Mouse (Mus musculus) hindbrain, embryonic 11.5 days (tissue): ENCODE results near the gene Ptprq. TPM values are rescaled to one million over a fixed set of nuclear protein-coding genes. Genes with fewer than 3 reads are reported as not detected.

ENCODE experiments used
- ATAC-seq: fragments of 200-750 bp; cut with Nextera tagmentation; 2 replicates; pipeline ENCODE4 v1.8.0; 2017; ENCODE audit warnings: mild to moderate bottlenecking, moderate TSS enrichment, moderate library complexity; ENCODE audit not compliant: low FRiP score
- DNase-seq: peaks from one replicate; pipeline ENCODE4 v3.0.0-alpha.2; 2015; ENCODE audit warnings: low spot score
- H3K27ac ChIP-seq: fragments of 300-500 bp; sonication (generic); 2 replicates; pipeline ENCODE4 v1.5.1; 2014; ENCODE audit warnings: mild to moderate bottlenecking, low read depth, low read length
- H3K27me3 ChIP-seq: fragments of 300-500 bp; sonication (generic); 2 replicates; pipeline ENCODE4 v1.6.1; 2014; ENCODE audit warnings: mild to moderate bottlenecking, low read length, moderate library complexity, mixed read lengths; ENCODE audit not compliant: control insufficient read depth, insufficient read depth
- H3K36me3 ChIP-seq: fragments of 300-500 bp; sonication (generic); 2 replicates; pipeline ENCODE4 v1.6.1; 2014; ENCODE audit warnings: mild to moderate bottlenecking, low read length, moderate library complexity, mixed read lengths; ENCODE audit not compliant: control insufficient read depth, insufficient read depth
- H3K4me1 ChIP-seq: fragments of 300-500 bp; sonication (generic); replicated peaks from 2 replicates; pipeline ENCODE4 v1.6.1; 2014; ENCODE audit warnings: low read length, mixed read lengths; ENCODE audit not compliant: control insufficient read depth, insufficient read depth
- H3K4me2 ChIP-seq: fragments of 300-500 bp; sonication (generic); replicated peaks from 2 replicates; pipeline ENCODE4 v1.6.1; 2014; ENCODE audit warnings: mild to moderate bottlenecking, low read depth, low read length
- H3K4me3 ChIP-seq: fragments of 300-500 bp; sonication (generic); 2 replicates; pipeline ENCODE4 v1.5.1; 2014; ENCODE audit warnings: low read depth, low read length
- H3K9ac ChIP-seq: fragments of 300-500 bp; sonication (generic); 2 replicates; pipeline ENCODE4 v1.6.1; 2014; ENCODE audit warnings: low read depth, low read length
- H3K9me3 ChIP-seq: fragments of 300-500 bp; sonication (generic); 2 replicates; pipeline ENCODE4 v1.6.1; 2016; ENCODE audit warnings: low read length; ENCODE audit not compliant: control insufficient read depth
- WGBS: fragments of 180-500 bp; shearing (Covaris S2); extraction: QIAGEN DNeasy Blood & Tissue Kit; methylation state at CpG from one replicate; pipeline ENCODE4 v1.1.7; 2014; 5-methylcytosine and 5-hydroxymethylcytosine counted together
- polyA plus RNA-seq: library from polyadenylated mRNA; unstranded; fragments of >200 nt; fragmentation: Nextera tagmentation; extraction: Ambion mirVana; gene quantifications from 2 replicates; pipeline ENCODE4 v1.2.1, GENCODE M21; 2014

Ptprq gene
- polyA plus RNA-seq, 1 experiment from 2014 or later = 0.03 TPM

DNA sequence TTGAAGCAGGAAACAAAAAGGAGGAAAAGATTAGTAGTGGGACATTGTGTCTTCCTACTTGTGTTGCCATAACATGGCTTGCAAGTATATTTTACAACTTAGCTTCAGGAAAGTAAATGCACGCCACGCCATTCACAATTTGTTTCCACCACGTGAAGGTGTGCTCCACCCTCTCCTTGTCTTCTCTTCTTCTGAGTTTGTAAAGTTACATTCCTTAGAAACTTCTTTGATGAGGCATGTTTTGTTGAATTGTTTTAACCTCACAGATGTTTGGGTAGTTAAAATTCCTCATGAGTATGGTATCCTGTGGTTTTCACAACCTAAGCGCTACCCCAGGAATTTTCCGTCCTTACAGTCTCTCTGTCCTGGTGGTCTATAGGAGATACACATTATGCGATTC lies 118.5 kb downstream of the Ptprq start:
- ATAC-seq = no peak
- Histone ChIP-seq H3K9me3 (no peaks in the 10 kb centered on the region), H3K36me3 (no peaks in the 10 kb centered on the region), H3K4me1 (no peaks in the 10 kb centered on the region), H3K27ac (no peak overlapping the region), H3K4me3 (no peak overlapping the region), H3K27me3 (no peaks in the 10 kb centered on the region), H3K9ac (no peak overlapping the region), H3K4me2 (no peak overlapping the region)
- 85% methylated on average over 6 of the region's 6 CpGs for WGBS
- DNase-seq = no peak

DNA sequence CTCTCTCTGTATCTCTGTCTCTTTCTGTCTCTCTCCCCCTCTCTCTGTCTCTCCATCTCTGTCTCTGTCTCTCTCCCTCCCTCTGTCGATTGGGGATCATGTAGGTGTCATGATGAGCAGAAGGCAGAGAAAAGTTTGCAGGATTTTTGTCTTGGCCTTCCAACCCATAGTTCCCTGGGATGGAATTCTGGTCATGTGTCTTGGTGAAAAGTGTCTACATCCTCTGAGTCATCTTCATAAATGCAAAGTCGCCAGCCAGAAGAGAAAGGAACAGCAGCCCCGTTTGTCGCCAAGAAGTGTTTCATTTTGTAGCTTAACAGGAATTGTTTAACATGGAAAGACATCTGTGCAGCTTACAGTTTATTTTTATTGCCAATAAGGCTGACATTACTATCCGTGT lies 136.5 kb downstream of the Ptprq start:
- 82% methylated on average over 5 of the region's 5 CpGs for WGBS
- no peak overlapping the region for H3K4me3 ChIP-seq
- H3K27me3 ChIP-seq = no peaks in the 10 kb centered on the region
- H3K36me3 ChIP-seq = no peaks in the 10 kb centered on the region
- ATAC-seq (no peak), DNase-seq (no peak)
- no peak overlapping the region for H3K4me2 ChIP-seq
- H3K9ac ChIP-seq = no peak overlapping the region
- no peak overlapping the region for H3K27ac ChIP-seq
- H3K4me1 ChIP-seq = no peaks in the 10 kb centered on the region
- no peaks in the 10 kb centered on the region for H3K9me3 ChIP-seq

DNA sequence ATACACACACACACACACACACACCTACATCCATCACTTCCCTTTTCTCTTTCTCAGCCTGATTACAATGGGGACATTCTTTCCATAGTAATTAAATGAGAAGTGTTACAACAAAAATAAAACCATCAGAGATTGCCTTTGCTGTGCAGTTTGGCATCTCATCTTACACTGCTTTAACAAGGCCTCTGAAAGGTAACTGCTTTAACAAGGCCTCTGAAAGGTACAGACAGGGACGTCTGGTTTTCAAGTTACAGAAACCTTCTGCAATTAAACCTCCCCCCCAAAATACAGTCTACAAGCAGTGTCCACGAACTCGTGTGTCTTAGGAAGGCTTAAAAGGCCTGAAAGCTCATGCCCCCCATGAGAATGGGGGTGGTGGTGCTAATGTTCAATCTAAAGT lies 150.8 kb downstream of the Ptprq start:
- ATAC-seq = no peak
- 55% methylated on average over 3 of the region's 3 CpGs for WGBS

DNA sequence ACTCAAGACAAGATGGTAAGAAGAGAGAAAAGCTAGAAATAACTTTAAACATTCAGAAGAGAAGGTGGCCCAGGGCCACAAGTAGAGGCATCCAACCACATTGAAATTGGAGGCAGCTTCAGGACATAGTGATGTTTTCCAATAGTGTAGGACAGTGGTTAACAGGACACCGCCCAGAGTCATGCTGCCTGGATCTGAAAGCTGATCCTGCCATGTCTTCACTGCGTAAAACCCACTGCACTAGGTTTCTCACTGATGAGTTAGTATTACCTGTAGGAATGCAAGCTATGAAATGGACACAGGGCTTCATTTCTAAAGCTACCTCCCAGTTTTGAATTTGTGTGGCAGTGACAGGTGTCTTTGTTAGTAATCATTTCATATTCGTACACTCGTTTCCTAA lies 151.6 kb downstream of the Ptprq start:
- no peaks in the 10 kb centered on the region for H3K27me3 ChIP-seq
- DNase-seq = no peak
- 90% methylated on average over 4 of the region's 4 CpGs for WGBS

More for the DNA sequence above, 150.8 kb downstream of the Ptprq start:
- H3K4me1 ChIP-seq = no peaks in the 10 kb centered on the region
- H3K36me3 ChIP-seq = no peaks in the 10 kb centered on the region
- H3K4me2 ChIP-seq = no peak overlapping the region
- H3K9ac ChIP-seq = no peak overlapping the region
- no peaks in the 10 kb centered on the region for H3K9me3 ChIP-seq
- no peak for DNase-seq
- H3K27me3 ChIP-seq = no peaks in the 10 kb centered on the region
- H3K4me3 ChIP-seq = no peak overlapping the region
- no peak overlapping the region for H3K27ac ChIP-seq

DNA sequence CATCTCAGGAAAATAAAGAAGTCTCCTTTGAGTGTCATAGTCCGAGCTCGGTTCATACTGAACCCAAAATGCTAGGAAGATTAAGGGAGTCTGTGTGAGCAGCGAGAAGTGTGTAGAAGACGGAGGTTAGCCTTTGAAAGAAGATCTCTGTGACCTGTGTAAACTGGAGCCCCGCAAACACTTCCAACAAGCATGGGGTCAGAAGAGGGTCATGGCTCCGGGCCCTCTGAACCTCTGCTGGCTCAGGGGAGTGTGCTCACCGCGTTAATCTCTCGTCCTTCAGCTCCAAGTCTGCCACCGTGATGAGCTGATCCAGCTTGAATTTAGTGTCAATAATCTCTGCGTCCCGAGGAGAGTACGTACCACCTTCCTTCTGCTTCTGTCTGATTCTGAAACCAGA lies 157.0 kb downstream of the Ptprq start:
- peak; percentile 43; the same call in 1 of the 2 replicates for ATAC-seq
- 27% methylated on average over 13 of the region's 13 CpGs for WGBS
- no peak for DNase-seq
- H3K27ac ChIP-seq = no peak overlapping the region
- H3K27me3 ChIP-seq = no peaks in the 10 kb centered on the region
- H3K4me2 ChIP-seq = no peak overlapping the region
- H3K36me3 ChIP-seq = no peaks in the 10 kb centered on the region
- no peak overlapping the region for H3K9ac ChIP-seq
- H3K9me3 ChIP-seq = no peaks in the 10 kb centered on the region
- no peak overlapping the region for H3K4me3 ChIP-seq
- H3K4me1 ChIP-seq = no peaks in the 10 kb centered on the region

More for the DNA sequence above, 151.6 kb downstream of the Ptprq start:
- H3K36me3 ChIP-seq = no peaks in the 10 kb centered on the region
- ATAC-seq = no peak
- no peak overlapping the region for H3K27ac ChIP-seq
- no peaks in the 10 kb centered on the region for H3K9me3 ChIP-seq
- no peak overlapping the region for H3K4me2 ChIP-seq
- H3K4me1 ChIP-seq = no peaks in the 10 kb centered on the region
- no peak overlapping the region for H3K9ac ChIP-seq
- no peak overlapping the region for H3K4me3 ChIP-seq

DNA sequence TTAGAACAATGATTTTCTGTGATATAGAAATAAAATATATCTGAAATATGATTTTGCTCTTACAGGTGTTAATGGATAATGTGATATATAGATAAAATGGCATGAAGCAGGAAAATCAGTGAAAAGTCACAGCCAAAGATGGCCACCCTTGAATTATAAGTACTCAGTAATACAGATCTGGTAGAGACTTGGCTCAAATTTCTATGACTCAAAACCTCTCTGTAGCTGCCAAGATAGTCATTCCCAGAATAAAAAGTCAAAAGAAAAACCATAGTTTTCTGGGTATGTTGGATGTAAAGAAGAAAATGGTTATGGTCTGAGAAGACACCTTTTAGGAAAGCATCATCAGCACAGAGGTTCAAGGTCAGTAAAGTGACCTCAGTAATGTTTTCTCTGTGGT lies 159.0 kb downstream of the Ptprq start:
- H3K9me3 ChIP-seq = no peaks in the 10 kb centered on the region
- H3K4me1 ChIP-seq = no peaks in the 10 kb centered on the region
- H3K27ac ChIP-seq = no peak overlapping the region
- H3K36me3 ChIP-seq = no peaks in the 10 kb centered on the region
- no peak overlapping the region for H3K4me3 ChIP-seq
- H3K9ac ChIP-seq = no peak overlapping the region
- no peaks in the 10 kb centered on the region for H3K27me3 ChIP-seq
- ATAC-seq = no peak
- H3K4me2 ChIP-seq = no peak overlapping the region
- no peak for DNase-seq

DNA sequence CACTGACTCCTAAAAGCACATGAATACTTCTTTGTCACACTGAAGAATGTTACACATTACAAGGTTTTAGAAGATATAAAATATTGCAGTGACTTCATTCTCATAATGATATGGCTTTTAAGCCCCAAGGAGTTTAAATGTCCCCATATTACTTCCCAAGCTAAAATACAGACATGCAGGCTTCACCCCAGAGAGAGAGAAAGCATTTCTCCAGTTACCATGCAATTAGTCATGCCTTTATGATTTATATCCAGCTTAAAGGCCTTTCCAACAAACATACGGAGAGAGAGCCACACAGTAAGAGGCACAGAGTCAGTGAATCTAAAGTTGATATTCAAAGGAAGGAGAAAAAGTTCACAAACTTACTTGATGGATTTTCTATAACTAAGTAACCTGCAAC lies 176.8 kb downstream of the Ptprq start:
- 34% methylated on average over 1 of the region's 1 CpGs for WGBS
- no peaks in the 10 kb centered on the region for H3K4me1 ChIP-seq
- H3K4me2 ChIP-seq = no peak overlapping the region
- no peaks in the 10 kb centered on the region for H3K36me3 ChIP-seq
- ATAC-seq = no peak
- no peak overlapping the region for H3K4me3 ChIP-seq
- H3K9me3 ChIP-seq = no peaks in the 10 kb centered on the region
- H3K9ac ChIP-seq = no peak overlapping the region
- H3K27ac ChIP-seq = no peak overlapping the region
- no peak for DNase-seq
- no peaks in the 10 kb centered on the region for H3K27me3 ChIP-seq

DNA sequence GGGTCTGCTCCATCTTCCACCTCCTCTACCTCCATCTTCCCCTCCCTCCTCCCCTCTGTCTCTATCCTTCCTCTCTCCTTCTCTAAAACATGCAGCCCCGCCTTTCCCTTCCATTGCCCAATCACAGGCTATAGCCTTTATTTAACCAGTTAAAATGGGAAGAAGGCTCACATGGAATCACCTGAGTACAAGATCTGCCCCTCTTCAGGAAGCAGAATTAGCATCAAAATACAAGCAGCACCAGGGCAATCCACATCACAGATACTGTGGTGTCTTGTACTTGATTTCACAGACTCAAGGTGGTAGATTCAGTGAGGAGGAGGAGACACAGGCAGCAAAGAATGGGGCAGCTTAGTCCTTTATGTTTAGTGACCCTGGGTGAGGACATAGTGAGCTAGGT lies 191.1 kb downstream of the Ptprq start:
- 90% methylated on average over 1 of the region's 1 CpGs for WGBS
- Histone ChIP-seq H3K4me3 (no peak overlapping the region), H3K36me3 (no peaks in the 10 kb centered on the region), H3K9me3 (no peaks in the 10 kb centered on the region), H3K27me3 (no peaks in the 10 kb centered on the region), H3K9ac (no peak overlapping the region), H3K4me2 (no peak overlapping the region), H3K27ac (no peak overlapping the region), H3K4me1 (no peaks in the 10 kb centered on the region)
- ATAC-seq (no peak), DNase-seq (no peak)

DNA sequence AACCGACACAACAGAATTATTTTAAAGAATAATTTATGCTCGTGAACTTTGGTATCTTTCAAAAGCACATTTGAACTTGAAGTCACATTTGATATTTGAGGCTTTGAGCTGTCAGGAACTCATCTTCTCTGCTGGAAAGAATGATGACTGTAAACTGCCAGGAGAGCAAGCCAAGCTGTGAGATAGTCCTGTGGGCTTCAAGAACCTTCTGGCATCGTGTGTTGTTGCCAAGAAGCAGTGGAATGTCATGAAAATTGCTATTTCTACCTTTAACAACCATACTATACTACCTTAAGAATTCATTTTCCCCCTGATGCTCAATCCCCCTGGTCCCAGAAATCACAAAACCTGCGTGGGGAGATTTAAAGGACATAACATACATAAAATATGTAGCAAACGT lies 200.6 kb downstream of the Ptprq start:
- no peaks in the 10 kb centered on the region for H3K36me3 ChIP-seq
- WGBS = 87% methylated on average over 5 of the region's 5 CpGs
- DNase-seq = no peak

More for the DNA sequence above, 200.6 kb downstream of the Ptprq start:
- no peak overlapping the region for H3K27ac ChIP-seq
- H3K4me2 ChIP-seq = no peak overlapping the region
- ATAC-seq = no peak
- H3K4me3 ChIP-seq = no peak overlapping the region
- no peaks in the 10 kb centered on the region for H3K27me3 ChIP-seq
- H3K4me1 ChIP-seq = no peaks in the 10 kb centered on the region
- no peaks in the 10 kb centered on the region for H3K9me3 ChIP-seq
- H3K9ac ChIP-seq = no peak overlapping the region
